Mouse (Mus musculus) heart, embryonic 15.5 days (tissue): Measurements from ENCODE around the gene Arhgap44. TPM values are rescaled to one million over a fixed set of nuclear protein-coding genes. Genes with fewer than 3 reads are reported as not detected.

Experiments used
- ATAC-seq: fragments of 200-750 bp; cut with Nextera tagmentation; replicated peaks from 2 replicates; pipeline ENCODE4 v1.8.0; 2017; ENCODE audit warnings: low read depth, moderate TSS enrichment; ENCODE audit not compliant: insufficient number of reproducible peaks, insufficient read depth, low FRiP score
- H3K27ac ChIP-seq: fragments of 300-500 bp; sonication (generic); 2 replicates; pipeline ENCODE4 v1.5.1; 2015; ENCODE audit warnings: mild to moderate bottlenecking, inconsistent platforms
- H3K27me3 ChIP-seq: fragments of 300-500 bp; sonication (generic); 2 replicates; pipeline ENCODE4 v1.6.1; 2015; ENCODE audit warnings: inconsistent platforms
- H3K36me3 ChIP-seq: fragments of 300-500 bp; sonication (generic); 2 replicates; pipeline ENCODE4 v1.6.1; 2015; ENCODE audit warnings: mild to moderate bottlenecking, inconsistent platforms
- H3K4me1 ChIP-seq: fragments of 300-500 bp; sonication (generic); replicated peaks from 2 replicates; pipeline ENCODE4 v1.6.1; 2015; ENCODE audit warnings: inconsistent platforms
- H3K4me2 ChIP-seq: fragments of 300-500 bp; sonication (generic); 2 replicates; pipeline ENCODE4 v1.6.1; 2015; ENCODE audit warnings: inconsistent platforms, mild to moderate bottlenecking, moderate library complexity
- H3K4me3 ChIP-seq: fragments of 300-500 bp; sonication (generic); 2 replicates; pipeline ENCODE4 v1.5.1; 2015; ENCODE audit warnings: mild to moderate bottlenecking, inconsistent platforms
- H3K9ac ChIP-seq: fragments of 300-500 bp; sonication (generic); 2 replicates; pipeline ENCODE4 v1.6.1; 2015; ENCODE audit warnings: mild to moderate bottlenecking, inconsistent platforms
- H3K9me3 ChIP-seq: fragments of 300-500 bp; sonication (generic); replicated peaks from 2 replicates; pipeline ENCODE4 v1.6.1; 2016; ENCODE audit warnings: inconsistent platforms
- WGBS: fragments of 180-500 bp; shearing (Covaris S2); methylation state at CpG from one replicate; pipeline ENCODE4 v1.1.7; 2015; ENCODE audit warnings: mixed read lengths; 5-methylcytosine and 5-hydroxymethylcytosine counted together
- polyA plus RNA-seq: library from polyadenylated mRNA; unstranded; fragments of >200 nt; fragmentation: Nextera tagmentation; extraction: Ambion mirVana; gene quantifications from 2 replicates; pipeline ENCODE4 v1.2.1, GENCODE M21; 2015

The Arhgap44 gene
- polyA plus RNA-seq, 1 experiment from 2014 or later, result 10.5 TPM

DNA sequence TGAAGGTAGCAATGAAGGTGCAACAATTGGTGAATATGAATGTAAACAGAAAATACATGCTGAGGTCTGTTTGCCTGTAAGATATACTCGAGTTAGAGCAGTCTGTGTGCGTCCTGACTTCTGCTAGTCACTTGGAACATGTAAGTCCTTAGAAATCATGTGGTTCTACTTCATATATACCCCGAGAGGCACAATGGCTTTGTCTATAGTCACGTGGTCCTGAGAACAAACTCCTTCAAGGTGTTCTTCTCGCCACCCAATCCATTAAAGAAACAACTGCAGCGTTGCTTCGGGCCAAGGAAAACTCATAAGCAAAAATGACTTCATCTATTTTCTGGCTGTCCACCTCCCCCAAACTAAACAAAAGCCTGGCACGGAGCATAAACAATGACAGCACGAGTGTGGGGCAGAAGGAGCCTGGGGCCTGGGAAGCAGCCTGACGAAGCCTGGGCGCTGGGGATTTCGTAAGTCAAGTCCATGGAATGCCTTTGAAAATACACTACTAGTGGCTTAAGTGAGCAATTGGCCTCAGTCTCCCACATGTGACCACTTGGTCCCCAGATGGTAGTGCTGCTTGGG is 123.2 kb downstream of the Arhgap44 start:
- Histone ChIP-seq H3K4me3 (no peak overlapping the region), H3K4me1 (no peaks in the 10 kb centered on the region), H3K9ac (no peak overlapping the region), H3K27ac (no peak overlapping the region), H3K9me3 (no peaks in the 10 kb centered on the region; the same call in 1 of the 2 replicates), H3K27me3 (no peaks in the 10 kb centered on the region), H3K36me3 (peaks cover 6% of the 10 kb centered on the region; the same call in 1 of the 2 replicates), H3K4me2 (no peak overlapping the region)
- ATAC-seq, result no peak
- WGBS, result 68% methylated on average over 12 of the region's 12 CpGs

- Histone ChIP-seq H3K9me3 (no peaks in the 10 kb centered on the region; the same call in 1 of the 2 replicates), H3K36me3 (peaks cover 12% of the 10 kb centered on the region; the same call in 1 of the 2 replicates), H3K9ac (no peak overlapping the region), H3K4me1 (no peaks in the 10 kb centered on the region), H3K27me3 (no peaks in the 10 kb centered on the region), H3K4me2 (no peak overlapping the region), H3K27ac (no peak overlapping the region), H3K4me3 (no peak overlapping the region)
- no peak for ATAC-seq
- WGBS, result 47% methylated on average over 2 of the region's 2 CpGs
Measured at GRCm38 (mm10) chr11:65038996-65039395, 123.8 kb downstream of the Arhgap44 start.

DNA sequence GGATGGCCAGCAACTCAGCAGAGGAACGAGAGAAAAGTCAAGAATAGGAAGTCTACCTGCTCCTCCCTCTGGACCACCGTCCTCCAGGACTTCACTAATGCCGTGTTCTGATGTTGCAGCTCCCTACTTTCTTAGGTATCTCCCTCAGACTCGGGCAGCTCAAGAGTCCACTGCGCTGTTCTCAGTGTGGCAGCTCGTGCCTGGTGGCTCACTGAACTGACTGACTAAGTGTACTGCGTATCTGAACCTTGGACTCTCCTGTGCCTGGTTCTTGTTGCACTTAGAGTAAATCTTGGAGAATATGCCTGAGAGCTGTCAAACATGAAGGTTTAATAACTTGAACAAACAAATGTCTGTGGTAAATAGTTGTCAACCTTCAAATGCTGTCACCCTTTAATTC is 130.5 kb downstream of the Arhgap44 start:
- no peaks in the 10 kb centered on the region; the same call in 1 of the 2 replicates for H3K4me1 ChIP-seq
- H3K27ac ChIP-seq, result no peak overlapping the region
- H3K9me3 ChIP-seq, result no peaks in the 10 kb centered on the region; the same call in 1 of the 2 replicates
- H3K36me3 ChIP-seq, result peaks cover 18% of the 10 kb centered on the region; the same call in 1 of the 2 replicates
- no peak overlapping the region for H3K9ac ChIP-seq
- no peak overlapping the region for H3K4me2 ChIP-seq
- no peak overlapping the region for H3K4me3 ChIP-seq
- no peak for ATAC-seq
- 86% methylated on average over 7 of the region's 7 CpGs for WGBS
- H3K27me3 ChIP-seq, result no peaks in the 10 kb centered on the region

DNA sequence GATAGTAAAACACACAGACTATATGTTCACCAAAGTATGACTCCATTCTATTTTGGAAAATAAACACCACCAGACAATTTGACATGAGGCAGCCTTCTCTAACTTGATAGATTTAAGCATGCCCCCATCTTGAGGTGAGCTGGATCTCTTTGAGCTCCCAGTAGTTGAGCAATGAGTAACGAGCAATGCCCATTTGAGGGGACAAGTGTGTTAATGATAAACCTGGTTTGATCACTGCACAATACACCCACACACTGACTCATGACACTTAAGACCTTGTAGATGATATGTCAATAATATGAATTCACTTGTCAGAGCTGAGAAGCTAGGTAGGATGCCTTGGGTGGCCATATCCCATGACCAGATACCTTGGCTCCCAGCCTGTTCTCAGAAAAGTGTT is 132.6 kb downstream of the Arhgap44 start:
- Histone ChIP-seq H3K4me1 (peaks cover 6% of the 10 kb centered on the region; the same call in 1 of the 2 replicates), H3K9me3 (no peaks in the 10 kb centered on the region; the same call in 1 of the 2 replicates), H3K27me3 (no peaks in the 10 kb centered on the region), H3K4me2 (no peak overlapping the region), H3K27ac (no peak overlapping the region), H3K9ac (no peak overlapping the region), H3K4me3 (no peak overlapping the region), H3K36me3 (peaks cover 16% of the 10 kb centered on the region; the same call in 1 of the 2 replicates)
- ATAC-seq, result no peak
- 79% methylated on average over 1 of the region's 1 CpGs for WGBS

GRCm38 (mm10) chr11:65028049-65028448 is 134.7 kb downstream of the Arhgap44 start:
- no peak overlapping the region for H3K4me3 ChIP-seq
- no peak overlapping the region for H3K4me2 ChIP-seq
- H3K27me3 ChIP-seq, result no peaks in the 10 kb centered on the region
- no peak overlapping the region for H3K9ac ChIP-seq
- H3K27ac ChIP-seq, result no peak overlapping the region
- 71% methylated on average over 5 of the region's 5 CpGs for WGBS
- H3K4me1 ChIP-seq, result peaks cover 6% of the 10 kb centered on the region; the same call in 1 of the 2 replicates
- H3K36me3 ChIP-seq, result peaks cover 10% of the 10 kb centered on the region; the same call in 1 of the 2 replicates
- H3K9me3 ChIP-seq, result no peaks in the 10 kb centered on the region
- ATAC-seq, result no peak

- Histone ChIP-seq H3K36me3 (peaks cover 11% of the 10 kb centered on the region; the same call in 1 of the 2 replicates), H3K27ac (no peak overlapping the region), H3K4me2 (no peak overlapping the region), H3K4me1 (peaks cover 6% of the 10 kb centered on the region; the same call in 1 of the 2 replicates), H3K9me3 (no peaks in the 10 kb centered on the region), H3K4me3 (no peak overlapping the region), H3K9ac (no peak overlapping the region), H3K27me3 (no peaks in the 10 kb centered on the region)
- WGBS, result 88% methylated on average over 11 of the region's 11 CpGs
- no peak for ATAC-seq
Measured at GRCm38 (mm10) chr11:65022771-65023170, 140.0 kb downstream of the Arhgap44 start.

DNA sequence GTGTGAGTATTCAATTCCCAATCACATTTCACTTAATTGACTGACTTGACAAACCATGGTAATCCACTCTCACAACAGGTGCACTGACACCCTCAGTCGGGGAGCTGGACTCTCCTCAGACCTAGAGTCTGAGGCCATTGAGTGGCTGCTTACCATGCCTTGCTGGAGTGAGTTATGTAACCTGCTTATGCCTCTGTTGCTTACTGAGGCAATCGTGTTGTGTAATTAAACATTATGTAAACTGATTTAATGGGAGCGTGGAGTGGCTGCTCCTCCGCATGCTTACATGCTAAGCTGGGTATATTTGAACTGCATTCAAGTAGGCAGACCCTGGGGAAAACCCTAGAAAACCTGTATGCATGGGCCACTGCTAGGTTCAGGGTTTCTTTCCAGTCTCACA is 142.0 kb downstream of the Arhgap44 start:
- Histone ChIP-seq H3K9me3 (no peaks in the 10 kb centered on the region), H3K27me3 (no peaks in the 10 kb centered on the region), H3K27ac (no peak overlapping the region), H3K4me1 (no peaks in the 10 kb centered on the region), H3K9ac (no peak overlapping the region), H3K36me3 (peaks cover 11% of the 10 kb centered on the region; the same call in 1 of the 2 replicates), H3K4me3 (no peak overlapping the region), H3K4me2 (no peak overlapping the region)
- 92% methylated on average over 4 of the region's 4 CpGs for WGBS
- ATAC-seq, result no peak

GRCm38 (mm10) chr11:65016754-65017153 is 146.0 kb downstream of the Arhgap44 start:
- no peak overlapping the region for H3K27ac ChIP-seq
- no peaks in the 10 kb centered on the region for H3K27me3 ChIP-seq
- H3K36me3 ChIP-seq, result 0 out of 2 replicates have a peak, but pooled peaks cover 7% of the 10 kb centered on the region
- no peak for ATAC-seq
- H3K4me2 ChIP-seq, result no peak overlapping the region
- no peak overlapping the region for H3K9ac ChIP-seq
- H3K4me3 ChIP-seq, result no peak overlapping the region
- no peaks in the 10 kb centered on the region for H3K9me3 ChIP-seq
- H3K4me1 ChIP-seq, result no peaks in the 10 kb centered on the region
- WGBS, result 89% methylated on average over 1 of the region's 1 CpGs

GRCm38 (mm10) chr11:65013906-65014305 is 148.9 kb downstream of the Arhgap44 start:
- Histone ChIP-seq H3K27me3 (no peaks in the 10 kb centered on the region), H3K9me3 (no peaks in the 10 kb centered on the region)
- 73% methylated on average over 6 of the region's 6 CpGs for WGBS

DNA sequence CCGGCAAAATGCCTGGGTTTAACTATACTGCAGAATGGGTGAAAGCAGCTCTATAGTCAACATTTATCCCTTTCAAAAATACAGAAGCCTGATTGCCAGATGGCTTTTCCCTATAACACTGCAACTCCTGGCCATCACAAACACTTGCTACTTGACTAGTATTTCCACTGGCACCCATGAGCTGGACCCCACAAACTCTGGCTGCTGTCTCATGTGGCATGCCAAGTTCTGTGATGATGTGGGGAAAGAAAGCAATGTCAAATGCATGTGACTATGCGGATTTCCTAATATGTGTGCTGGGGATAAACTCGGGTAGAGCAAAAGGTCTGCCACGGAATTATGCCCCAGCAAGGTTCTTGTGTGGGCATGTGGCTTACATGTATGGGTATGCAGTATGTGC is 156.7 kb downstream of the Arhgap44 start:
- no peaks in the 10 kb centered on the region for H3K27me3 ChIP-seq
- no peak overlapping the region for H3K4me3 ChIP-seq
- 93% methylated on average over 4 of the region's 4 CpGs for WGBS
- no peak overlapping the region for H3K9ac ChIP-seq
- no peak overlapping the region for H3K4me2 ChIP-seq
- H3K36me3 ChIP-seq, result peaks cover 30% of the 10 kb centered on the region
- no peak overlapping the region for H3K27ac ChIP-seq
- no peak for ATAC-seq
- H3K9me3 ChIP-seq, result no peaks in the 10 kb centered on the region
- 0 out of 2 replicates have a peak, but pooled peaks cover 2% of the 10 kb centered on the region for H3K4me1 ChIP-seq

More at GRCm38 (mm10) chr11:65013906-65014305, 148.9 kb downstream of the Arhgap44 start:
- Histone ChIP-seq H3K4me3 (no peak overlapping the region), H3K36me3 (no peaks in the 10 kb centered on the region), H3K27ac (no peak overlapping the region), H3K9ac (no peak overlapping the region), H3K4me1 (no peaks in the 10 kb centered on the region), H3K4me2 (no peak overlapping the region)
- ATAC-seq, result no peak

DNA sequence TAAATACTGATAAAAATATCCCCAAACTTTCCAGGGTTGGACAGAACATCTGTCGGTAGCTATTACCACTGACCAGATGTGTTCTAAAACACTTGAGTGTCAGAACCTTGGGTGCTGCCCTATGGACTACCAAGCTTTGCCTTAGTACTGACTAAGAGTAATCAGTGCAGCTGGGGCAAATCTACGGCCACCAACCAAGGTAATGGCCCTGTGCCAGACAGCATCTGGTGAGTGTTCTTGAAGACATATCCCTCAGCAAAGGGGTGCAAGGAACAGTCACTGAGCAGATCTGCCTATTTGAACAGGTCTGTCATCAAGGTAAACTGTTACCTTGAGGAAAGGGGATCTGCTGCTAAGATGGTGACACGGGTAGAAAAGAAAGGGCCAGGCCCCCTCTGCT is 157.9 kb downstream of the Arhgap44 start:
- Histone ChIP-seq H3K36me3 (peaks cover 42% of the 10 kb centered on the region), H3K27ac (no peak overlapping the region), H3K4me3 (no peak overlapping the region), H3K9me3 (no peaks in the 10 kb centered on the region), H3K27me3 (no peaks in the 10 kb centered on the region), H3K9ac (no peak overlapping the region), H3K4me2 (no peak overlapping the region), H3K4me1 (0 out of 2 replicates have a peak, but pooled peaks cover 2% of the 10 kb centered on the region)
- WGBS, result 60% methylated on average over 3 of the region's 3 CpGs
- no peak for ATAC-seq

- Histone ChIP-seq H3K27me3 (no peaks in the 10 kb centered on the region), H3K4me2 (no peak overlapping the region), H3K9ac (no peak overlapping the region), H3K4me3 (no peak overlapping the region), H3K4me1 (0 out of 2 replicates have a peak, but pooled peaks cover 2% of the 10 kb centered on the region), H3K36me3 (peaks cover 54% of the 10 kb centered on the region), H3K9me3 (no peaks in the 10 kb centered on the region), H3K27ac (no peak overlapping the region)
- 66% methylated on average over 5 of the region's 5 CpGs for WGBS
- ATAC-seq, result no peak
Measured at GRCm38 (mm10) chr11:65003611-65004010, 159.2 kb downstream of the Arhgap44 start.
